Mouse (Mus musculus): Measurements from ENCODE around the gene Ppp3cb. TPM values are rescaled to one million over a fixed set of nuclear protein-coding genes. Genes with fewer than 3 reads are reported as not detected.
A peak's percentile ranks its signal among the peaks of the same experiment; 100 is the strongest.

The Ppp3cb gene
- polyA plus RNA-seq, 1 experiment from 2014 or later: 24.4 TPM

- H3K9me3 ChIP-seq (ENCODE audit: control insufficient read depth): no peaks in the 10 kb centered on the region
- H3K4me3 ChIP-seq (ENCODE audit: low read depth, low read length): peak within 1 kb of the TSS; percentile 29
- peak; percentile 49; the same call in 1 of the 2 replicates for ATAC-seq
- WGBS: 4% methylated on average over 15 of the region's 15 CpGs
- no peak within 1 kb of the TSS for H3K27ac ChIP-seq (ENCODE audit: low read depth, low read length)
- no peaks in the 10 kb centered on the region for H3K27me3 ChIP-seq (replicated peaks; ENCODE audit: control insufficient read depth, insufficient read depth, low read length)
- no peaks in the 10 kb centered on the region for H3K4me1 ChIP-seq (replicated peaks; ENCODE audit: control insufficient read depth, insufficient read depth, low read length)
- peak within 1 kb of the TSS; percentile 65 for H3K4me2 ChIP-seq (replicated peaks; ENCODE audit: low read depth)
- TF ChIP-seq CTCF (IDR thresholded peaks at IDR 0.05; ENCODE audit: low read depth): no peak
- peaks cover 16% of the 10 kb centered on the region for H3K36me3 ChIP-seq (ENCODE audit: control insufficient read depth, insufficient read depth)
- H3K9ac ChIP-seq (ENCODE audit: low read depth, low read length): peak within 1 kb of the TSS; percentile 0; the same call in 1 of the 2 replicates
These were observed 94.5 kb downstream of the Ppp3cb start, which contains the start of gene Cfap70 for GRCm38 (mm10) chr14:20451765-20452331. Gene Cfap70, minus strand, starts transcription at chr14:20452226.

- WGBS: 14% methylated on average over 2 of the region's 2 CpGs
- TF ChIP-seq CTCF (IDR thresholded peaks at IDR 0.05; ENCODE audit: low read depth): no peak
- peak overlapping the region; percentile 29 for H3K4me3 ChIP-seq (ENCODE audit: low read depth, low read length)
- no peaks in the 10 kb centered on the region for H3K27me3 ChIP-seq (replicated peaks; ENCODE audit: control insufficient read depth, insufficient read depth, low read length)
- no peaks in the 10 kb centered on the region for H3K9me3 ChIP-seq (ENCODE audit: control insufficient read depth)
- H3K36me3 ChIP-seq (ENCODE audit: control insufficient read depth, insufficient read depth): peaks cover 11% of the 10 kb centered on the region
- no peak for ATAC-seq
- H3K4me2 ChIP-seq (replicated peaks; ENCODE audit: low read depth): peak overlapping the region; percentile 65
- H3K27ac ChIP-seq (ENCODE audit: low read depth, low read length): no peak overlapping the region
- no peaks in the 10 kb centered on the region for H3K4me1 ChIP-seq (replicated peaks; ENCODE audit: control insufficient read depth, insufficient read depth, low read length)
- 0 out of 2 replicates have a peak overlapping the region, but pooled peaks have one; percentile 0 for H3K9ac ChIP-seq (ENCODE audit: low read depth, low read length)
These were observed 95.1 kb downstream of the Ppp3cb start for GRCm38 (mm10) chr14:20451302-20451701.

Other genes starting within 250 kb of the Ppp3cb start
- gene Ecd, start 198.5 kb downstream of the Ppp3cb start, polyA plus RNA-seq (2015; fragmentation: Nextera tagmentation; extraction: Ambion mirVana): 13.5 and 15.5 TPM in 2 replicates
- 12.8 and 13.2 TPM in 2 replicates for gene Fam149b, start 198.4 kb downstream of the Ppp3cb start, polyA plus RNA-seq (2015; fragmentation: Nextera tagmentation; extraction: Ambion mirVana)
- gene Dnajc9, start 157.7 kb downstream of the Ppp3cb start, polyA plus RNA-seq (2015; fragmentation: Nextera tagmentation; extraction: Ambion mirVana): 39.3 and 41.5 TPM in 2 replicates
- gene Mrps16, start 152.9 kb downstream of the Ppp3cb start, polyA plus RNA-seq (2015; fragmentation: Nextera tagmentation; extraction: Ambion mirVana): 78.3 and 80.4 TPM in 2 replicates
- gene Cfap70, start 94.3 kb downstream of the Ppp3cb start, polyA plus RNA-seq (2015; fragmentation: Nextera tagmentation; extraction: Ambion mirVana): not detected in 2 replicates
- 33.6 and 37.8 TPM in 2 replicates for gene Anxa7, start 66.4 kb downstream of the Ppp3cb start, polyA plus RNA-seq (2015; fragmentation: Nextera tagmentation; extraction: Ambion mirVana)
- 0.21 and 0.26 TPM in 2 replicates for gene Mss51, start 49.7 kb downstream of the Ppp3cb start, polyA plus RNA-seq (2015; fragmentation: Nextera tagmentation; extraction: Ambion mirVana)
- gene Usp54, start 94.5 kb upstream of the Ppp3cb start, polyA plus RNA-seq (2015; fragmentation: Nextera tagmentation; extraction: Ambion mirVana): 2.2 and 2.6 TPM in 2 replicates
- not detected in 2 replicates for gene Myoz1, start 110.0 kb upstream of the Ppp3cb start, polyA plus RNA-seq (2015; fragmentation: Nextera tagmentation; extraction: Ambion mirVana)
- gene Synpo2l, start 121.8 kb upstream of the Ppp3cb start, polyA plus RNA-seq (2015; fragmentation: Nextera tagmentation; extraction: Ambion mirVana): 0.23 and 0.27 TPM in 2 replicates
- 51.0 and 53.8 TPM in 2 replicates for gene Sec24c, start 127.7 kb upstream of the Ppp3cb start, polyA plus RNA-seq (2015; fragmentation: Nextera tagmentation; extraction: Ambion mirVana)
- gene Fut11, start 148.4 kb upstream of the Ppp3cb start, polyA plus RNA-seq (2015; fragmentation: Nextera tagmentation; extraction: Ambion mirVana): 7.4 and 8.4 TPM in 2 replicates
- gene Chchd1, start 156.4 kb upstream of the Ppp3cb start, polyA plus RNA-seq (2015; fragmentation: Nextera tagmentation; extraction: Ambion mirVana): 143 and 150 TPM in 2 replicates
- gene Zswim8, start 161.0 kb upstream of the Ppp3cb start, polyA plus RNA-seq (2015; fragmentation: Nextera tagmentation; extraction: Ambion mirVana): 15.0 and 19.0 TPM in 2 replicates
- 9.8 and 12.4 TPM in 2 replicates for gene Ndst2, start 188.0 kb upstream of the Ppp3cb start, polyA plus RNA-seq (2015; fragmentation: Nextera tagmentation; extraction: Ambion mirVana)
- 27.6 and 37.7 TPM in 2 replicates for gene Camk2g, start 247.5 kb upstream of the Ppp3cb start, polyA plus RNA-seq (2015; fragmentation: Nextera tagmentation; extraction: Ambion mirVana)